Mouse (Mus musculus): ENCODE measurements at regions not wholly inside any gene's neighbourhood (a gene's known extent, or its start where the extent isn't known, plus 50 kb on each side); places are given as distances from the start of the nearest gene placed in this dataset.

GRCm38 (mm10) chr13:79057424-79057823, 857.9 kb upstream of the Nr2f1 start:
- no peak for DNase-seq

- no peak for DNase-seq
These were observed 854.9 kb upstream of the Nr2f1 start for GRCm38 (mm10) chr13:79054481-79054880.

GRCm38 (mm10) chr13:79053428-79053827, 853.9 kb upstream of the Nr2f1 start:
- DNase-seq: no peak

- DNase-seq: no peak
These were observed 847.7 kb upstream of the Nr2f1 start for GRCm38 (mm10) chr13:79047240-79047639.

GRCm38 (mm10) chr13:79044657-79045056, 845.1 kb upstream of the Nr2f1 start:
- DNase-seq: no peak

- DNase-seq: no peak
These were observed 838.3 kb upstream of the Nr2f1 start for GRCm38 (mm10) chr13:79037883-79038282.

- no peak for DNase-seq
These were observed 835.7 kb upstream of the Nr2f1 start for GRCm38 (mm10) chr13:79035276-79035675.

- DNase-seq: peak; percentile 3
These were observed 830.4 kb upstream of the Nr2f1 start for GRCm38 (mm10) chr13:79029974-79030373.

GRCm38 (mm10) chr13:79027877-79028760, 828.6 kb upstream of the Nr2f1 start:
- peak; percentile 52 for DNase-seq

- no peak for DNase-seq
These were observed 826.1 kb upstream of the Nr2f1 start for GRCm38 (mm10) chr13:79025645-79026044.

- no peak for DNase-seq
These were observed 818.5 kb upstream of the Nr2f1 start for GRCm38 (mm10) chr13:79018051-79018450.

GRCm38 (mm10) chr13:79003313-79003712, 803.8 kb upstream of the Nr2f1 start:
- DNase-seq: no peak

- no peak for DNase-seq
These were observed 799.3 kb upstream of the Nr2f1 start for GRCm38 (mm10) chr13:78998855-78999254.

GRCm38 (mm10) chr13:78992326-78992725, 792.8 kb upstream of the Nr2f1 start:
- DNase-seq: no peak

- DNase-seq: no peak
These were observed 786.4 kb upstream of the Nr2f1 start for GRCm38 (mm10) chr13:78985921-78986320.

GRCm38 (mm10) chr13:78977224-78977780, 777.7 kb upstream of the Nr2f1 start:
- DNase-seq: peak; percentile 7

GRCm38 (mm10) chr13:78938351-78938741, 738.8 kb upstream of the Nr2f1 start:
- no peak for DNase-seq

GRCm38 (mm10) chr13:78937389-78938350, 738.1 kb upstream of the Nr2f1 start:
- DNase-seq: no peak

GRCm38 (mm10) chr13:78935990-78936650, 736.6 kb upstream of the Nr2f1 start:
- no peak for DNase-seq

- no peak for DNase-seq
These were observed 728.8 kb upstream of the Nr2f1 start for GRCm38 (mm10) chr13:78928347-78928746.

GRCm38 (mm10) chr13:78920802-78921201, 721.2 kb upstream of the Nr2f1 start:
- DNase-seq: no peak

- DNase-seq: peak; percentile 46
These were observed 710.3 kb upstream of the Nr2f1 start for GRCm38 (mm10) chr13:78909839-78910238.

- no peak for DNase-seq
These were observed 704.5 kb upstream of the Nr2f1 start for GRCm38 (mm10) chr13:78904102-78904501.

All from lung, postnatal 10 days (tissue).